27 mouse cellular contexts compared by ENCODE assay signal in the genomic region with DNA sequence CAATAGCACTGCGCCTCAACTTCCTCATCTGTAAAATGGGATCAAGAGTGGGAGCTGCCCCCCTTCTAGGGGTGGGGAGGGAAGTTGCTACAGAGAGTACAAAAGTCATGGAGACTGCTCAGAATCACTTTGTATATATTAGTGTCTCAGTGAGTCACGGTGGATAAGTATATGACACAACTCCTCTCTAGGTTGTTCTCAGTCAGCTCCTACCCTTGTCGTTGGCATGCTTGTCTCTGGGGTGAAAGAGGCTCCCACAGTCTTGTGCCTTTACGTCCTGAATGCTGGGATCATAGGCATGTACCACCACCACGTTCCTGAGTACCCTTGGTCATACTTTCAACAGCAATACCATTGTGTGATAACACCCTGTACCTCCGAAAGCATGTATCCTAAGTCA. TPM values are rescaled to one million over a fixed set of nuclear protein-coding genes. Genes with fewer than 3 reads are reported as not detected.
DNase-seq lines count a peak whose midpoint lies in the region; ATAC-seq and TF ChIP-seq lines count a peak whose summit lies in the region.
"Had no signal": no experiment of that assay in that cellular context is flagged by ENCODE, and none has a peak within 500 bp of the region (broad histone marks: within the 10 kb centered on the region; RNA-seq: fewer than 3 reads in every experiment).

No protein-coding gene starts in this region.

- intact Hi-C loops in heart, postnatal 14 days (cut with DNase I): loop anchor here (1.0 to 5.0 kb wide), 3 partner anchors 61 to 345 kb away; no protein-coding TSS in a partner anchor

- no peak overlapping the region for H3K4me3 ChIP-seq in forebrain, embryonic 13.5 days
- H3K4me3 ChIP-seq in forebrain, postnatal 0 days (ENCODE audit: low read depth, low read length): no peak overlapping the region
- H3K4me3 ChIP-seq in midbrain, embryonic 13.5 days (replicated peaks): no peak overlapping the region
- H3K4me3 ChIP-seq in midbrain, postnatal 0 days (ENCODE audit: low read depth, low read length): no peak overlapping the region
- H3K4me3 ChIP-seq: embryonic facial prominence, embryonic 13.5 days; erythroblast, embryonic 14.5 days; hindbrain, embryonic 10.5 days had no signal

- no peak for TF ChIP-seq CTCF in forebrain, postnatal 0 days (IDR thresholded peaks at IDR 0.05; ENCODE audit: low read depth)
- no peak for TF ChIP-seq CTCF in midbrain, postnatal 0 days (IDR thresholded peaks at IDR 0.05)

- H3K9ac ChIP-seq in forebrain, embryonic 13.5 days: no peak overlapping the region
- no peak overlapping the region for H3K9ac ChIP-seq in forebrain, postnatal 0 days
- no peak overlapping the region for H3K9ac ChIP-seq in midbrain, embryonic 13.5 days (replicated peaks)
- H3K9ac ChIP-seq in midbrain, postnatal 0 days (replicated peaks; ENCODE audit: low read length, poor library complexity, severe bottlenecking): no peak overlapping the region

- no peak for DNase-seq in forebrain, postnatal 0 days
- peak; percentile 78 for DNase-seq in heart, adult 11 months
- DNase-seq in heart, postnatal 14 days: no peak
- no peak for DNase-seq in midbrain, postnatal 0 days (ENCODE audit: low spot score)
- DNase-seq: adrenal gland, postnatal 10 days; adrenal gland, postnatal 36 days; cerebellum, adult 18-20 months; cerebellum, adult 9-10 months; gastrocnemius, postnatal 25 days had no signal

- H3K27me3 ChIP-seq in forebrain, embryonic 13.5 days: no peaks in the 10 kb centered on the region
- H3K27me3 ChIP-seq in forebrain, postnatal 0 days (ENCODE audit: insufficient read depth, low read length): no peaks in the 10 kb centered on the region
- no peaks in the 10 kb centered on the region for H3K27me3 ChIP-seq in midbrain, embryonic 13.5 days
- H3K27me3 ChIP-seq in midbrain, postnatal 0 days (ENCODE audit: insufficient read depth, low read length): no peaks in the 10 kb centered on the region
- H3K27me3 ChIP-seq: CH12.LX; embryonic facial prominence, embryonic 13.5 days; Patski had no signal

- H3K27ac ChIP-seq in forebrain, embryonic 13.5 days: no peak overlapping the region
- no peak overlapping the region for H3K27ac ChIP-seq in forebrain, postnatal 0 days (ENCODE audit: low read depth, low read length)
- no peak overlapping the region for H3K27ac ChIP-seq in midbrain, embryonic 13.5 days
- H3K27ac ChIP-seq in midbrain, postnatal 0 days (ENCODE audit: low read depth, low read length): no peak overlapping the region
- H3K27ac ChIP-seq: embryonic facial prominence, embryonic 13.5 days had no signal

- ATAC-seq in forebrain, embryonic 13.5 days: peak; percentile 19
- ATAC-seq in forebrain, postnatal 0 days: no peak
- ATAC-seq in midbrain, embryonic 13.5 days: peak; percentile 46; the same call in 1 of the 2 replicates
- no peak for ATAC-seq in midbrain, postnatal 0 days (ENCODE audit: low FRiP score)
- peak; percentile 8 for ATAC-seq in granulocyte monocyte progenitor cell, adult 5-6 weeks (replicated peaks; ENCODE audit: poor library complexity, severe bottlenecking)
- ATAC-seq: inflammation-experienced regulatory T-cells, adult 6 months had no signal

- no peaks in the 10 kb centered on the region for H3K36me3 ChIP-seq in forebrain, embryonic 13.5 days (ENCODE audit: poor library complexity, severe bottlenecking)
- H3K36me3 ChIP-seq in forebrain, postnatal 0 days (ENCODE audit: insufficient read depth): no peaks in the 10 kb centered on the region
- no peaks in the 10 kb centered on the region for H3K36me3 ChIP-seq in midbrain, embryonic 13.5 days
- no peaks in the 10 kb centered on the region for H3K36me3 ChIP-seq in midbrain, postnatal 0 days (ENCODE audit: insufficient read depth, low read length)
- H3K36me3 ChIP-seq: embryonic facial prominence, embryonic 13.5 days; G1E; hindbrain, embryonic 10.5 days had no signal

- 0 out of 2 replicates have a peak, but pooled peaks cover 6% of the 10 kb centered on the region for H3K9me3 ChIP-seq in forebrain, embryonic 13.5 days (replicated peaks)
- no peaks in the 10 kb centered on the region for H3K9me3 ChIP-seq in forebrain, postnatal 0 days (ENCODE audit: low read length)
- H3K9me3 ChIP-seq in midbrain, embryonic 13.5 days: peaks cover 4% of the 10 kb centered on the region; the same call in 1 of the 2 replicates
- no peaks in the 10 kb centered on the region for H3K9me3 ChIP-seq in midbrain, postnatal 0 days (ENCODE audit: low read length)

- no peak overlapping the region for H3K4me2 ChIP-seq in forebrain, embryonic 13.5 days
- no peak overlapping the region for H3K4me2 ChIP-seq in forebrain, postnatal 0 days (ENCODE audit: low read depth)
- no peak overlapping the region for H3K4me2 ChIP-seq in midbrain, embryonic 13.5 days (replicated peaks)
- no peak overlapping the region for H3K4me2 ChIP-seq in midbrain, postnatal 0 days (ENCODE audit: low read depth, low read length, poor library complexity, severe bottlenecking)

- H3K4me1 ChIP-seq in forebrain, embryonic 13.5 days: no peaks in the 10 kb centered on the region
- no peaks in the 10 kb centered on the region for H3K4me1 ChIP-seq in forebrain, postnatal 0 days (ENCODE audit: insufficient read depth)
- 0 out of 2 replicates have a peak, but pooled peaks cover 3% of the 10 kb centered on the region for H3K4me1 ChIP-seq in midbrain, embryonic 13.5 days (replicated peaks)
- no peaks in the 10 kb centered on the region for H3K4me1 ChIP-seq in midbrain, postnatal 0 days (ENCODE audit: insufficient read depth, low read length)
- H3K4me1 ChIP-seq: embryonic facial prominence, embryonic 13.5 days; hindbrain, embryonic 10.5 days had no signal

- 94% methylated on average over 6 of the region's 6 CpGs for WGBS in forebrain, embryonic 13.5 days
- WGBS in forebrain, postnatal 0 days: 95% methylated on average over 6 of the region's 6 CpGs
- WGBS in midbrain, embryonic 13.5 days: 96% methylated on average over 6 of the region's 6 CpGs
- 91% methylated on average over 6 of the region's 6 CpGs for WGBS in midbrain, postnatal 0 days

RNA-seq across cellular contexts. Expression of a gene that starts 4.2 kb away (rescaled TPM):
- not detected in 2 replicates for polyA plus RNA-seq in forebrain, embryonic 13.5 days (2015; fragmentation: Nextera tagmentation; extraction: Ambion mirVana)
- total RNA-seq in forebrain, postnatal 0 days (2014; rRNA removed): 0.08 TPM in 1 of 2 replicates, not detected in the other
- not detected in 2 replicates for polyA plus RNA-seq in forebrain, postnatal 0 days (2015; fragmentation: Nextera tagmentation; extraction: Ambion mirVana)
- total RNA-seq in heart, postnatal 14 days (2021): not detected
- not detected in 2 replicates for polyA plus RNA-seq in midbrain, embryonic 13.5 days (2015; fragmentation: Nextera tagmentation; extraction: Ambion mirVana)
- total RNA-seq in midbrain, postnatal 0 days (2014; rRNA removed): not detected in 2 replicates
- polyA plus RNA-seq in midbrain, postnatal 0 days (2015; fragmentation: Nextera tagmentation; extraction: Ambion mirVana): not detected in 2 replicates
- total RNA-seq in granulocyte monocyte progenitor cell, adult 5-6 weeks (2014; fragmentation: Nextera tagmentation): not detected in 2 replicates
- not detected in 2 replicates for total RNA-seq in granulocyte monocyte progenitor cell, adult 5-6 weeks (2017)
- total RNA-seq: adrenal gland, adult 18-20 months; adrenal gland, postnatal 36 days; CH12.LX; gastrocnemius, adult 8-10 months; heart, adult 8-10 months; heart, postnatal 36 days had no signal
- polyA plus RNA-seq: embryonic facial prominence, embryonic 13.5 days; erythroblast, embryonic 14.5 days; G1E; heart, embryonic 11.5 days; heart, embryonic 14.5 days; heart, postnatal 0 days; hindbrain, embryonic 10.5 days; hindbrain, embryonic 16.5 days; inflammation-experienced regulatory T-cells, adult 6 months had no signal

Comparison
In these comparisons a context has a peak if more than half of its experiments do, and no peak if none do; other contexts are left out.
1. ATAC-seq: peak in forebrain, embryonic 13.5 days (single experiment), midbrain, embryonic 13.5 days (single experiment) and granulocyte monocyte progenitor cell, adult 5-6 weeks (single experiment); none in forebrain, postnatal 0 days (single experiment) and midbrain, postnatal 0 days (single experiment).